ENCODE assay signal across 22 mouse cellular contexts in the genomic region with DNA sequence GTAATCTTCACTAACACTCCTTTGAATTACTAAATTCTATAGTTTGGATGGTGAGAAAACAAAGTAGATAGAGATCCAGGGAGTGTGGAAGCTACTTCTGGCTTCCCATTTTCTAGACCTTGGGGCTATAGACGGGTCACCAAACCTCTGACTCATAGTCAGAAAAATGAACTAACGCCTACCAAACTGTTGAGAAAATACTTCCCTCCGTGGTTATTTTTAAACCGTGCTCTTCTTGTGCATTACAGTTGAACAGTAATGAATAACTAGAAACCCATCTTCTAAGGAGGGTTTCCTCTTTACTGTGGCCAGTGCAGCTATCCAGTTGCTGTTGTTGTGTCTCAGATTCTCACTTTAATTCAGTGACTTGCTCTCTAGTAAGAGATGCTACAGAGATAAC. TPM values are rescaled to one million over a fixed set of nuclear protein-coding genes. Genes with fewer than 3 reads are reported as not detected.
A peak's percentile ranks its signal among the peaks of the same experiment; 100 is the strongest.
DNase-seq lines count a peak whose midpoint lies in the region; ATAC-seq and TF ChIP-seq lines count a peak whose summit lies in the region.
"Had no signal": no experiment of that assay in that cellular context is flagged by ENCODE, and none has a peak within 500 bp of the region (broad histone marks: within the 10 kb centered on the region; RNA-seq: fewer than 3 reads in every experiment).

No protein-coding gene starts in this region.

- peaks cover 27% of the 10 kb centered on the region for H3K79me3 ChIP-seq in C2C12 (ENCODE audit: low read depth)

- H3K36me3 ChIP-seq in kidney, embryonic 14.5 days (ENCODE audit: control insufficient read depth, insufficient read depth, low read length) = no peaks in the 10 kb centered on the region
- H3K36me3 ChIP-seq in C2C12 (ENCODE audit: control insufficient read depth, insufficient read depth) = peaks cover 37% of the 10 kb centered on the region
- H3K36me3 ChIP-seq: forebrain, embryonic 15.5 days; heart, embryonic 15.5 days; hindbrain, embryonic 15.5 days; limb, embryonic 13.5 days; neural tube, embryonic 15.5 days had no signal

- TF ChIP-seq POLR2A in bone marrow macrophage, adult 2 months (IDR thresholded peaks at IDR 0.05; ENCODE audit: borderline replicate concordance, low read depth, low read length) = no peak

- 65% methylated on average over 4 of the region's 4 CpGs for WGBS in kidney, embryonic 14.5 days

- no peak overlapping the region for H3K4me3 ChIP-seq in kidney, embryonic 14.5 days (ENCODE audit: low read length)
- H3K4me3 ChIP-seq in C2C12 (ENCODE audit: insufficient read depth, poor library complexity, severe bottlenecking) = no peak overlapping the region
- H3K4me3 ChIP-seq in bone marrow macrophage, adult 2 months (ENCODE audit: insufficient read depth, low read length) = no peak overlapping the region
- H3K4me3 ChIP-seq: forebrain, embryonic 15.5 days; heart, embryonic 15.5 days; hindbrain, embryonic 15.5 days; layer of hippocampus, adult 2 months; left cerebral cortex, adult 2 months; limb, embryonic 13.5 days; neural tube, embryonic 15.5 days had no signal

- no peak for TF ChIP-seq CTCF in C2C12 (IDR thresholded peaks at IDR 0.05; ENCODE audit: control insufficient read depth, insufficient read depth, insufficient read length)
- no peak for TF ChIP-seq CTCF in bone marrow macrophage, adult 2 months (IDR thresholded peaks at IDR 0.05; ENCODE audit: low read depth, low read length)

- no peaks in the 10 kb centered on the region for H3K27me3 ChIP-seq in kidney, embryonic 14.5 days (ENCODE audit: control insufficient read depth, insufficient read depth, low read length)
- no peaks in the 10 kb centered on the region for H3K27me3 ChIP-seq in C2C12 (ENCODE audit: control insufficient read depth, insufficient read depth, insufficient read length)
- H3K27me3 ChIP-seq: forebrain, embryonic 15.5 days; heart, embryonic 15.5 days; hindbrain, embryonic 15.5 days; limb, embryonic 13.5 days; neural tube, embryonic 15.5 days had no signal

- peaks cover 11% of the 10 kb centered on the region; the same call in 1 of the 2 replicates for H3K4me1 ChIP-seq in kidney, embryonic 14.5 days (ENCODE audit: control insufficient read depth, insufficient read depth, low read length)
- peaks cover 63% of the 10 kb centered on the region for H3K4me1 ChIP-seq in bone marrow macrophage, adult 2 months (ENCODE audit: control insufficient read depth, insufficient read depth, low read length)
- H3K4me1 ChIP-seq: forebrain, embryonic 15.5 days; hindbrain, embryonic 15.5 days; neural tube, embryonic 15.5 days had no signal

- no peak overlapping the region for H3K4me2 ChIP-seq in kidney, embryonic 14.5 days (replicated peaks; ENCODE audit: low read depth, low read length)
- H3K4me2 ChIP-seq: forebrain, embryonic 15.5 days; heart, embryonic 15.5 days; hindbrain, embryonic 15.5 days; limb, embryonic 13.5 days; lung, embryonic 14.5 days; neural tube, embryonic 15.5 days had no signal

- H3K9me3 ChIP-seq in kidney, embryonic 14.5 days (ENCODE audit: control insufficient read depth, low read length) = no peaks in the 10 kb centered on the region
- H3K9me3 ChIP-seq: forebrain, embryonic 15.5 days; heart, embryonic 15.5 days; hindbrain, embryonic 15.5 days; limb, embryonic 13.5 days; neural tube, embryonic 15.5 days had no signal

- no peak overlapping the region for H3ac ChIP-seq in C2C12 (ENCODE audit: control insufficient read depth, insufficient read length, low read depth)

- H3K27ac ChIP-seq in kidney, embryonic 14.5 days (ENCODE audit: low read depth, low read length) = 0 out of 2 replicates have a peak overlapping the region, but pooled peaks have one; percentile 12
- peak overlapping the region; percentile 95 for H3K27ac ChIP-seq in bone marrow macrophage, adult 2 months (ENCODE audit: insufficient read depth, low read depth, low read length)
- H3K27ac ChIP-seq: forebrain, embryonic 15.5 days; heart, embryonic 15.5 days; hindbrain, embryonic 15.5 days; layer of hippocampus, adult 2 months; left cerebral cortex, adult 2 months; limb, embryonic 13.5 days; neural tube, embryonic 15.5 days; stomach, postnatal 0 days had no signal

- H3K79me2 ChIP-seq in C2C12 (ENCODE audit: control insufficient read depth, insufficient read depth) = peaks cover 62% of the 10 kb centered on the region

- DNase-seq in kidney, adult 18-20 months = no peak
- no peak for DNase-seq in adrenal gland, postnatal 4 days (ENCODE audit: low spot score in 2 of 2)
- DNase-seq in adrenal gland, adult (ENCODE audit: inconsistent age in 2 of 2, low spot score in 1 of 2) = no peak
- DNase-seq in embryo, embryonic 11 days = no peak
- DNase-seq: adrenal gland, adult 8-10 months; cerebellum, adult 9-11 months; gastrocnemius, postnatal 14 days; kidney, adult 9 months; lung, embryonic 14.5 days; thymus, postnatal 25 days had no signal

- no peak for ATAC-seq in kidney, embryonic 14.5 days (ENCODE audit: low FRiP score, low TSS enrichment)
- ATAC-seq in megakaryocyte progenitor cell, adult 5-6 weeks (replicated peaks; ENCODE audit: poor library complexity) = peak; percentile 63
- ATAC-seq: forebrain, embryonic 15.5 days had no signal

- no peak overlapping the region for H3K9ac ChIP-seq in kidney, embryonic 14.5 days (ENCODE audit: low read depth, low read length)
- H3K9ac ChIP-seq: forebrain, embryonic 15.5 days; heart, embryonic 15.5 days; hindbrain, embryonic 15.5 days; limb, embryonic 13.5 days; lung, embryonic 14.5 days; neural tube, embryonic 15.5 days had no signal

TF ChIP-seq in C2C12, 6 proteins besides CTCF, POLR2A, EP300 and RAD21:
- no peak for TF ChIP-seq MAX (IDR thresholded peaks at IDR 0.05)
- no peak for TF ChIP-seq FOSL1 (IDR thresholded peaks at IDR 0.05; ENCODE audit: insufficient read depth, low read length, poor library complexity, severe bottlenecking)
- peak; percentile 9 for TF ChIP-seq CEBPB (IDR thresholded peaks at IDR 0.05; ENCODE audit: low read depth)
- no peak for TF ChIP-seq USF1 (IDR thresholded peaks at IDR 0.05; ENCODE audit: low read depth)
TF ChIP-seq in C2C12: peak in this region for 1.

RNA-seq across cellular contexts. Expression of gene Myof, which starts 20.7 kb away (rescaled TPM):
- 14.5 and 17.1 TPM in 2 replicates for polyA plus RNA-seq in kidney, embryonic 14.5 days (2014; fragmentation: Nextera tagmentation; extraction: Ambion mirVana)
- 125 TPM for polyA plus RNA-seq in C2C12 (2012; fragmentation: generic; extraction: Trizol)
- 156 and 160 TPM in 2 replicates for polyA plus RNA-seq in bone marrow macrophage, adult 2 months (2012; ENCODE audit: insufficient read depth, insufficient read length, missing spikeins)
- 3.1 and 3.5 TPM in 2 replicates for total RNA-seq in megakaryocyte progenitor cell, adult 5-6 weeks (2015)
- 0.71 and 1.6 TPM in 2 replicates for total RNA-seq in megakaryocyte progenitor cell, adult 5-6 weeks (2017)
- total RNA-seq in adrenal gland, postnatal 4 days (2021) = 10 to 100 TPM; 19.7 to 24.6 TPM

RNA-seq across cellular contexts. Expression of gene Cep55, which starts 32.1 kb away (rescaled TPM):
- polyA plus RNA-seq in kidney, embryonic 14.5 days (2014; fragmentation: Nextera tagmentation; extraction: Ambion mirVana) = 28.1 and 33.0 TPM in 2 replicates
- 11.7 TPM for polyA plus RNA-seq in C2C12 (2012; fragmentation: generic; extraction: Trizol)
- polyA plus RNA-seq in bone marrow macrophage, adult 2 months (2012; ENCODE audit: insufficient read depth, insufficient read length, missing spikeins) = 21.0 and 23.2 TPM in 2 replicates
- 46.9 and 58.5 TPM in 2 replicates for total RNA-seq in megakaryocyte progenitor cell, adult 5-6 weeks (2015)
- total RNA-seq in megakaryocyte progenitor cell, adult 5-6 weeks (2017) = 52.4 and 56.9 TPM in 2 replicates
- 10 to 100 TPM in 1 of 2 experiments, 1 to 10 TPM in 1; 10.0 to 11.0 TPM for total RNA-seq in adrenal gland, postnatal 4 days (2021)
